Mouse (Mus musculus): Measurements from ENCODE around the gene Fam47e.
"Not testable (repeated sequence)": the region's sequence is repeated elsewhere in the genome, so short reads cannot be mapped to it uniquely, and the experiment has no call there.

Fam47e gene

GRCm38 (mm10) chr5:92554891-92555511 lies at the start of gene Fam47e:
Gene Fam47e, plus strand, starts transcription at chr5:92555069.
- no peak for DNase-seq (ENCODE audit: low spot score in 2 of 2)

GRCm38 (mm10) chr5:92505402-92505865 lies 49.4 kb upstream of the Fam47e start:
- DNase-seq (ENCODE audit: low spot score in 2 of 2): peak; percentile 90 to 95

GRCm38 (mm10) chr5:92506301-92506729 lies 48.6 kb upstream of the Fam47e start:
- DNase-seq (ENCODE audit: low spot score in 2 of 2): peak in 1 of 2 experiments; percentile 45

- no peak for DNase-seq (ENCODE audit: low spot score in 2 of 2)
These were observed 48.1 kb upstream of the Fam47e start, which contains the start of gene Scarb2 for GRCm38 (mm10) chr5:92506733-92507132. Gene Scarb2, minus strand, starts transcription at chr5:92506833.

- no peak for DNase-seq (ENCODE audit: low spot score in 2 of 2)
These were observed 46.0 kb upstream of the Fam47e start for GRCm38 (mm10) chr5:92508853-92509252.

GRCm38 (mm10) chr5:92511256-92511655 lies 43.6 kb upstream of the Fam47e start:
- DNase-seq (ENCODE audit: low spot score in 2 of 2): peak in 1 of 2 experiments; percentile 62

- peak in 1 of 2 experiments; percentile 21 for DNase-seq (ENCODE audit: low spot score in 2 of 2)
These were observed 42.8 kb upstream of the Fam47e start for GRCm38 (mm10) chr5:92512066-92512465.

GRCm38 (mm10) chr5:92521131-92521530 lies 33.7 kb upstream of the Fam47e start:
- not testable (repeated sequence) for DNase-seq (ENCODE audit: low spot score in 2 of 2)

GRCm38 (mm10) chr5:92524821-92525258 lies 30.0 kb upstream of the Fam47e start:
- peak; percentile 21 to 64 for DNase-seq (ENCODE audit: low spot score in 2 of 2)

- DNase-seq (ENCODE audit: low spot score in 2 of 2): no peak
These were observed 15.2 kb upstream of the Fam47e start for GRCm38 (mm10) chr5:92539698-92540097.

GRCm38 (mm10) chr5:92552611-92553010 lies 2.3 kb upstream of the Fam47e start:
- no peak for DNase-seq (ENCODE audit: low spot score in 2 of 2)

GRCm38 (mm10) chr5:92553939-92554338 lies 930 bp upstream of the Fam47e start:
- no peak for DNase-seq (ENCODE audit: low spot score in 2 of 2)

GRCm38 (mm10) chr5:92554443-92554842 lies 426 bp upstream of the Fam47e start:
- DNase-seq (ENCODE audit: low spot score in 2 of 2): no peak

GRCm38 (mm10) chr5:92555905-92556304 lies 1.0 kb downstream of the Fam47e start:
- no peak for DNase-seq (ENCODE audit: low spot score in 2 of 2)

GRCm38 (mm10) chr5:92557508-92557907 lies 2.6 kb downstream of the Fam47e start:
- no peak for DNase-seq (ENCODE audit: low spot score in 2 of 2)

GRCm38 (mm10) chr5:92560201-92560600 lies 5.3 kb downstream of the Fam47e start:
- no peak for DNase-seq (ENCODE audit: low spot score in 2 of 2)

GRCm38 (mm10) chr5:92562002-92562401 lies 7.1 kb downstream of the Fam47e start:
- DNase-seq (ENCODE audit: low spot score in 2 of 2): no peak

- DNase-seq (ENCODE audit: low spot score in 2 of 2): no peak
These were observed 16.4 kb downstream of the Fam47e start for GRCm38 (mm10) chr5:92571232-92571631.

- DNase-seq (ENCODE audit: low spot score in 2 of 2): no peak
These were observed 24.7 kb downstream of the Fam47e start for GRCm38 (mm10) chr5:92579559-92579958.

- no peak for DNase-seq (ENCODE audit: low spot score in 2 of 2)
These were observed 31.1 kb downstream of the Fam47e start for GRCm38 (mm10) chr5:92585932-92586331.

- DNase-seq (ENCODE audit: low spot score in 2 of 2): no peak
These were observed 40.2 kb downstream of the Fam47e start for GRCm38 (mm10) chr5:92595026-92595425.

- no peak for DNase-seq (ENCODE audit: low spot score in 2 of 2)
These were observed 42.0 kb downstream of the Fam47e start for GRCm38 (mm10) chr5:92596865-92597264.

GRCm38 (mm10) chr5:92599030-92599429 lies 44.2 kb downstream of the Fam47e start:
- no peak for DNase-seq (ENCODE audit: low spot score in 2 of 2)
